Comparison of ENCODE assay signal across 8 mouse cellular contexts in genomic region chr9:20652260-20652658, GRCm38 (mm10). TPM values are rescaled to one million over a fixed set of nuclear protein-coding genes. Genes with fewer than 3 reads are reported as not detected.
A peak's percentile ranks its signal among the peaks of the same experiment; 100 is the strongest.
DNase-seq lines count a peak whose midpoint lies in the region; ATAC-seq and TF ChIP-seq lines count a peak whose summit lies in the region.

No protein-coding gene starts in this region.

- peaks cover 3% of the 10 kb centered on the region for H3K4me1 ChIP-seq in lung, adult 2 months (ENCODE audit: control insufficient read depth, insufficient read depth, low read length)
- H3K4me1 ChIP-seq in embryonic facial prominence, embryonic 14.5 days (ENCODE audit: control insufficient read depth, insufficient read depth, low read length) = 0 out of 2 replicates have a peak, but pooled peaks cover 9% of the 10 kb centered on the region
- H3K4me1 ChIP-seq in limb, embryonic 10.5 days = peaks cover 23% of the 10 kb centered on the region
- peaks cover 46% of the 10 kb centered on the region for H3K4me1 ChIP-seq in neural tube, embryonic 15.5 days

- no peaks in the 10 kb centered on the region for H3K27me3 ChIP-seq in embryonic facial prominence, embryonic 14.5 days (replicated peaks; ENCODE audit: control insufficient read depth, insufficient read depth, low read length)
- no peaks in the 10 kb centered on the region for H3K27me3 ChIP-seq in limb, embryonic 10.5 days (ENCODE audit: low read depth, poor library complexity, severe bottlenecking)
- H3K27me3 ChIP-seq in neural tube, embryonic 15.5 days (replicated peaks) = no peaks in the 10 kb centered on the region

- H3K4me3 ChIP-seq in lung, adult 2 months (replicated peaks; ENCODE audit: extremely low read depth, low read depth, low read length) = peak overlapping the region; percentile 77
- H3K4me3 ChIP-seq in embryonic facial prominence, embryonic 14.5 days (ENCODE audit: low read depth, low read length) = peak overlapping the region; percentile 94
- H3K4me3 ChIP-seq in limb, embryonic 10.5 days = peak overlapping the region; percentile 97
- peak overlapping the region; percentile 97 for H3K4me3 ChIP-seq in neural tube, embryonic 15.5 days (replicated peaks)

- peak; percentile 2; the same call in 1 of the 2 replicates for ATAC-seq in embryonic facial prominence, embryonic 14.5 days (ENCODE audit: low read depth)
- ATAC-seq in neural tube, embryonic 15.5 days (ENCODE audit: low FRiP score) = peak; percentile 43

- H3K9me3 ChIP-seq in embryonic facial prominence, embryonic 14.5 days (ENCODE audit: control insufficient read depth, low read length) = no peaks in the 10 kb centered on the region
- no peaks in the 10 kb centered on the region for H3K9me3 ChIP-seq in limb, embryonic 10.5 days (replicated peaks)
- no peaks in the 10 kb centered on the region for H3K9me3 ChIP-seq in neural tube, embryonic 15.5 days (replicated peaks)

- peaks cover 50% of the 10 kb centered on the region for H3K36me3 ChIP-seq in embryonic facial prominence, embryonic 14.5 days (ENCODE audit: control insufficient read depth, insufficient read depth, low read length)
- H3K36me3 ChIP-seq in limb, embryonic 10.5 days = peaks cover 56% of the 10 kb centered on the region
- peaks cover 39% of the 10 kb centered on the region for H3K36me3 ChIP-seq in neural tube, embryonic 15.5 days

- no peak overlapping the region for H3K27ac ChIP-seq in embryonic facial prominence, embryonic 14.5 days (replicated peaks; ENCODE audit: low read depth, low read length)
- H3K27ac ChIP-seq in limb, embryonic 10.5 days = peak overlapping the region; percentile 90
- peak overlapping the region; percentile 72 for H3K27ac ChIP-seq in neural tube, embryonic 15.5 days (replicated peaks)

- no peak for DNase-seq in lung, adult 2 months
- DNase-seq in lung, postnatal 10 days = no peak
- DNase-seq in embryonic facial prominence, embryonic 14.5 days (ENCODE audit: low spot score) = no peak
- DNase-seq in limb, embryonic 10.5 days (ENCODE audit: low spot score) = no peak
- no peak for DNase-seq in urinary bladder, postnatal 4 days (ENCODE audit: low spot score in 2 of 2)
- DNase-seq in cerebellum, postnatal 36 days = no peak
- DNase-seq in thymus, postnatal 4 days = no peak

- peak overlapping the region; percentile 63 for H3K4me2 ChIP-seq in embryonic facial prominence, embryonic 14.5 days (ENCODE audit: low read depth, low read length)
- H3K4me2 ChIP-seq in neural tube, embryonic 15.5 days = peak overlapping the region; percentile 82

- TF ChIP-seq POLR2A in lung, adult 2 months (IDR thresholded peaks at IDR 0.05; ENCODE audit: borderline replicate concordance, extremely low read depth, low read depth, low read length) = no peak

- peak overlapping the region; percentile 91 for H3K9ac ChIP-seq in embryonic facial prominence, embryonic 14.5 days (ENCODE audit: low read depth, low read length)
- H3K9ac ChIP-seq in neural tube, embryonic 15.5 days (replicated peaks) = peak overlapping the region; percentile 87

- WGBS in lung, adult 2 months = under 1% methylated on average over 25 of the region's 25 CpGs
- WGBS in embryonic facial prominence, embryonic 14.5 days = under 1% methylated on average over 15 of the region's 25 CpGs
- 0% methylated on average over 25 of the region's 25 CpGs for WGBS in limb, embryonic 10.5 days
- 0% methylated on average over 25 of the region's 25 CpGs for WGBS in neural tube, embryonic 15.5 days

- no peak for TF ChIP-seq CTCF in lung, adult 2 months (IDR thresholded peaks at IDR 0.05; ENCODE audit: insufficient read depth, low read length)

RNA-seq across cellular contexts. Expression of gene Pin1, which starts 0.4 kb away (rescaled TPM):
- polyA plus RNA-seq in lung, adult 2 months (2012; rRNA removed) = 14.8 and 17.9 TPM in 2 replicates
- polyA plus RNA-seq in embryonic facial prominence, embryonic 14.5 days (2014; fragmentation: Nextera tagmentation; extraction: Ambion mirVana) = 46.3 and 48.1 TPM in 2 replicates
- 82.8 and 93.0 TPM in 2 replicates for polyA plus RNA-seq in limb, embryonic 10.5 days (2016; fragmentation: Nextera tagmentation; extraction: Ambion mirVana)
- 69.6 and 71.6 TPM in 2 replicates for polyA plus RNA-seq in neural tube, embryonic 15.5 days (2015; fragmentation: Nextera tagmentation; extraction: Ambion mirVana)

RNA-seq across cellular contexts. Expression of gene Fbxl12, which starts 7.7 kb away (rescaled TPM):
- polyA plus RNA-seq in lung, adult 2 months (2012; rRNA removed) = 55.6 and 59.7 TPM in 2 replicates
- polyA plus RNA-seq in embryonic facial prominence, embryonic 14.5 days (2014; fragmentation: Nextera tagmentation; extraction: Ambion mirVana) = 11.5 and 14.3 TPM in 2 replicates
- polyA plus RNA-seq in limb, embryonic 10.5 days (2016; fragmentation: Nextera tagmentation; extraction: Ambion mirVana) = 21.5 and 21.6 TPM in 2 replicates
- polyA plus RNA-seq in neural tube, embryonic 15.5 days (2015; fragmentation: Nextera tagmentation; extraction: Ambion mirVana) = 13.0 and 20.6 TPM in 2 replicates

RNA-seq across cellular contexts. Expression of gene Ubl5, which starts 9.6 kb away (rescaled TPM):
- polyA plus RNA-seq in lung, adult 2 months (2012; rRNA removed) = 172 and 176 TPM in 2 replicates
- polyA plus RNA-seq in embryonic facial prominence, embryonic 14.5 days (2014; fragmentation: Nextera tagmentation; extraction: Ambion mirVana) = 332 and 354 TPM in 2 replicates
- 330 TPM in 2 replicates for polyA plus RNA-seq in limb, embryonic 10.5 days (2016; fragmentation: Nextera tagmentation; extraction: Ambion mirVana)
- polyA plus RNA-seq in neural tube, embryonic 15.5 days (2015; fragmentation: Nextera tagmentation; extraction: Ambion mirVana) = 463 and 500 TPM in 2 replicates
